Mouse (Mus musculus) testis, postnatal 10 days (tissue): ENCODE measurements at regions not wholly inside any gene's neighbourhood (a gene's known extent, or its start where the extent isn't known, plus 50 kb on each side); places are given as distances from the start of the nearest gene placed in this dataset.

Experiments used
- DNase-seq: peaks from one replicate; pipeline ENCODE4 v3.0.0; 2021; ENCODE audit warnings: low spot score

- DNase-seq, result no peak
Observed at GRCm38 (mm10) chr14:104008538-104008937, 164.3 kb upstream of the Ednrb start.

- DNase-seq, result no peak
Observed at GRCm38 (mm10) chr14:104006426-104006825, 162.2 kb upstream of the Ednrb start.

GRCm38 (mm10) chr14:104005132-104005531 lies 160.9 kb upstream of the Ednrb start:
- no peak for DNase-seq

GRCm38 (mm10) chr14:104002421-104002820 lies 158.2 kb upstream of the Ednrb start:
- no peak for DNase-seq

GRCm38 (mm10) chr14:103990418-103990817 lies 146.2 kb upstream of the Ednrb start:
- DNase-seq, result no peak

GRCm38 (mm10) chr14:103989949-103990348 lies 145.7 kb upstream of the Ednrb start:
- no peak for DNase-seq

- DNase-seq, result no peak
Observed at GRCm38 (mm10) chr14:103987266-103987665, 143.1 kb upstream of the Ednrb start.

- DNase-seq, result no peak
Observed at GRCm38 (mm10) chr14:103984349-103984748, 140.1 kb upstream of the Ednrb start.

- no peak for DNase-seq
Observed at GRCm38 (mm10) chr14:103978808-103979207, 134.6 kb upstream of the Ednrb start.

GRCm38 (mm10) chr14:103977769-103978168 lies 133.6 kb upstream of the Ednrb start:
- DNase-seq, result no peak

- DNase-seq, result no peak
Observed at GRCm38 (mm10) chr14:103973955-103974354, 129.8 kb upstream of the Ednrb start.

- no peak for DNase-seq
Observed at GRCm38 (mm10) chr14:103973111-103973510, 128.9 kb upstream of the Ednrb start.

- DNase-seq, result no peak
Observed at GRCm38 (mm10) chr14:103969305-103969704, 125.1 kb upstream of the Ednrb start.

- no peak for DNase-seq
Observed at GRCm38 (mm10) chr14:103966293-103966692, 122.1 kb upstream of the Ednrb start.

GRCm38 (mm10) chr14:103962303-103962881 lies 118.2 kb upstream of the Ednrb start:
- DNase-seq, result no peak

GRCm38 (mm10) chr14:103951899-103952298 lies 107.7 kb upstream of the Ednrb start:
- DNase-seq, result no peak

- no peak for DNase-seq
Observed at GRCm38 (mm10) chr14:103949950-103950349, 105.7 kb upstream of the Ednrb start.

- no peak for DNase-seq
Observed at GRCm38 (mm10) chr14:103948026-103948777, 104.0 kb upstream of the Ednrb start.

- no peak for DNase-seq
Observed at GRCm38 (mm10) chr14:103945753-103946152, 101.6 kb upstream of the Ednrb start.

- no peak for DNase-seq
Observed at GRCm38 (mm10) chr14:103939867-103940266, 95.7 kb upstream of the Ednrb start.

GRCm38 (mm10) chr14:103938937-103939336 lies 94.7 kb upstream of the Ednrb start:
- no peak for DNase-seq

- no peak for DNase-seq
Observed at GRCm38 (mm10) chr14:103938201-103938600, 94.0 kb upstream of the Ednrb start.

- no peak for DNase-seq
Observed at GRCm38 (mm10) chr14:103937700-103938099, 93.5 kb upstream of the Ednrb start.

- no peak for DNase-seq
Observed at GRCm38 (mm10) chr14:103933813-103934212, 89.6 kb upstream of the Ednrb start.
